Mouse (Mus musculus) lung, adult 2 months (tissue): ENCODE measurements around the gene Tdp1. TPM values are rescaled to one million over a fixed set of nuclear protein-coding genes. Genes with fewer than 3 reads are reported as not detected.
A peak's percentile ranks its signal among the peaks of the same experiment; 100 is the strongest.

Source experiments
- DNase-seq: peaks from one replicate; pipeline ENCODE4 v3.0.0; 2022
- H3K4me1 ChIP-seq: fragments of 200-500 bp; 2 replicates; pipeline ENCODE4 v1.6.1; 2011; ENCODE audit warnings: low read length; ENCODE audit not compliant: control insufficient read depth, insufficient read depth
- H3K4me3 ChIP-seq: fragments of 200-500 bp; replicated peaks from 2 replicates; pipeline ENCODE3; 2011; ENCODE audit warnings: low read depth, mild to moderate bottlenecking, control low read depth, low read length; ENCODE audit errors: extremely low read depth
- CTCF ChIP-seq: fragments of 200-500 bp; IDR thresholded peaks from 2 replicates; pipeline ENCODE4 v1.5.1; 2011; ENCODE audit warnings: mild to moderate bottlenecking, low read length, control low read depth; ENCODE audit not compliant: insufficient read depth
- POLR2A ChIP-seq: fragments of 200-500 bp; IDR thresholded peaks from 2 replicates; pipeline ENCODE4 v1.6.1; 2011; ENCODE audit warnings: low read depth, mild to moderate bottlenecking, control low read depth, low read length, borderline replicate concordance; ENCODE audit errors: extremely low read depth
- WGBS: fragments of 180-500 bp; shearing (Covaris S2); methylation state at CpG from one replicate; pipeline ENCODE4 v1.1.7; 2018; 5-methylcytosine and 5-hydroxymethylcytosine counted together
- polyA plus RNA-seq: library from polyadenylated mRNA; depleted of rRNA; stranded (reverse); fragments of >200 nt; gene quantifications from 2 replicates; pipeline ENCODE4 v1.2.3, GENCODE M21; 2012

The Tdp1 gene
- polyA plus RNA-seq, 1 experiment = 12.9 TPM

DNA sequence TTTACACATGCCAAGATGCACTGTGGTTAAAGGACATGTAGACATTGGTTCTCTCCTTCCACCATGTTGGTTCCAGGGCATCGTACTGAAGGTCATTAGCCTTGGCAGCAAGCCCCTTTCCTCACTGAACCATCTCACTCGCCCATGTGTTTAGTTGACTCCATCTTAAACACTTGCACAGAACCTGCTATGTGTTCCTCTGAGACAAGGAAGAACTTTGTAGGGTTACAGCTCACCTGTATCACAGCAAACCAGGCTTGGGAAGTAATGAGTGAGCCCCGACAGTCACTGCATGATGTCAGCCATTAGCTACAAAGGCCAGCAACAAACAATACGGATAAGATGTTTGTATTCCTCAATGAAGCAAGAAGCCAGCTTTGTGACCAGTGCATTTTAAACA lies 13.5 kb downstream of the Tdp1 start:
- no peaks in the 10 kb centered on the region for H3K4me1 ChIP-seq
- no peak overlapping the region for H3K4me3 ChIP-seq
- DNase-seq = no peak
- TF ChIP-seq POLR2A (no peak), CTCF (no peak)
- 81% methylated on average over 4 of the region's 4 CpGs for whole genome bisulfite sequencing

DNA sequence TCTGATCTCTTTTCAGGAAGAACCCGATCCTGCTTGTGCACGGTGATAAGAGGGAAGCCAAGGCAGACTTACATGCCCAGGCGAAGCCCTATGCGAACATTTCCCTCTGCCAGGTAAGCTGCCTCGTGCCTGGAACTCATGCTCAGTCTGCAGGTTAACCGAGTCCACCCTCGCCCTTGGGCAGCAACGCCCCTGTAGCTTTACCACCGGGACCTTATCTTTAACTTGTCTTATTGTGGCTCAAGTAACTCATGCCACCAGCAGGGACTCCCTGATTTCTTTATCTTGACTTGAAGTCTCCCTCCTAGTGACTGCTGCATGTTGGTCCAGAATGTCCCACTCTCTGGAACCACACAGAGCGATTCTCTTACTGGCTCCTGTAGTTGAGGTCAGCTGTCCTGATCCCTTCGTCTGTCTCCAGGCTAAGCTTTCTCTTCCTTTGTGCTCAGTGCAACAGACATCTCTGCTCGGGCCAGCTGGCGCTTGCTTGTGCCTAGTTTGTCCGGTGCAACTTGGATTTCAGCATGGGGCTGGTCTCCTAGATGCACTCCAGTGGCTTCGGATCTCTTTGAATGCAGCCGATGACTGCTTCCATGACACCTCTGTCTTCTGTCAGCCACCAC lies 14.0 kb downstream of the Tdp1 start:
- no peak for DNase-seq
- TF ChIP-seq CTCF (no peak), POLR2A (no peak)
- 92% methylated on average over 16 of the region's 16 CpGs for WGBS
- no peaks in the 10 kb centered on the region for H3K4me1 ChIP-seq
- no peak overlapping the region for H3K4me3 ChIP-seq

DNA sequence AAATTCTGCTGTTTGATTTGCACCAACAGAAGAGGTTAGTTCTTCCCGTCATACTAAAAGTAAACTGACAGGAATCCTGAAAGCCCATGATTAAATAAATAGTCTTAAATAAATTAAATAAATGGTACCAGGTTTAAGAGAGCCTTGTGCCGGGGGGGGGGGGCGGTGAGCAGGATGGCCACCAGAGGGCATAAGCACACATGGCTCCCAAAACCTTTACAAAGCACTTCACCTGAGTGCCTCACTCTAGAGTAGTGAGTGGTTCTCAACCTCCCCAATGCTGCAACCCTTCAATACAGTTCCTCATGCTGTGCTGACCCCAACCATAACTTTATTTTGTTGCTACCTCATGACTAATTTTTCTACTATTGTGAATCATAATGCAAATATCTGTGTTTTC lies 15.7 kb downstream of the Tdp1 start:
- whole genome bisulfite sequencing = 38% methylated on average over 3 of the region's 3 CpGs
- no peak for DNase-seq
- peak; percentile 23; the same call in 1 of the 2 replicates for TF ChIP-seq CTCF
- no peak for TF ChIP-seq POLR2A
- H3K4me3 ChIP-seq = no peak overlapping the region
- no peaks in the 10 kb centered on the region for H3K4me1 ChIP-seq

GRCm38 (mm10) chr12:99901973-99902866 lies 17.9 kb downstream of the Tdp1 start:
- no peak overlapping the region for H3K4me3 ChIP-seq
- WGBS = 65% methylated on average over 8 of the region's 8 CpGs
- TF ChIP-seq CTCF (no peak), POLR2A (no peak)
- no peak for DNase-seq
- no peaks in the 10 kb centered on the region for H3K4me1 ChIP-seq

DNA sequence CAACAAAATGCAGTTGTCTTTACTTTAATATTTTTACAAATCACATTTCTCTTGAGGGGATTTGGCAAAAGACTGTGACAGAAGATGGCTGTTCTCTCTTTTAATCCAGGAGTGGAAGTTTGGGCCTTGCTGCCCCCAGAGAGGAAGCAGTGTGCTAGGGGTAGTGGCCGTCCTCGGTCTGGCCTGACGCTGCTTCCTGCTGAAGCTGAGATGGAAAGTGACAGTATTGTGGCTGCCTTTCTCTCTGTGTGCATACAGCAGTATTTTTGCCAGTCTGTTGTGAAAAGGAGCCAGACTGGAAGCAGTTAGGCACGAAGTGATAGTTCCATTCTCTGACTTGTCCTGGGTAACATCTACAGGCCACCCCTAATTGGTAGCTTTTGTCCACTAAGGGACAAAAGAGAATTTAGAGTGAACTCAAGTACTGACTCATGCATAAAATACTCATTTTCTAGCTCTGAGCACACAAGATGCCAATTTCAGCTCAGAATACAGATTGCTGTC lies 18.6 kb downstream of the Tdp1 start:
- H3K4me3 ChIP-seq = no peak overlapping the region
- 55% methylated on average over 4 of the region's 4 CpGs for WGBS
- no peaks in the 10 kb centered on the region for H3K4me1 ChIP-seq
- DNase-seq = no peak
- TF ChIP-seq CTCF = no peak
- TF ChIP-seq POLR2A = no peak

DNA sequence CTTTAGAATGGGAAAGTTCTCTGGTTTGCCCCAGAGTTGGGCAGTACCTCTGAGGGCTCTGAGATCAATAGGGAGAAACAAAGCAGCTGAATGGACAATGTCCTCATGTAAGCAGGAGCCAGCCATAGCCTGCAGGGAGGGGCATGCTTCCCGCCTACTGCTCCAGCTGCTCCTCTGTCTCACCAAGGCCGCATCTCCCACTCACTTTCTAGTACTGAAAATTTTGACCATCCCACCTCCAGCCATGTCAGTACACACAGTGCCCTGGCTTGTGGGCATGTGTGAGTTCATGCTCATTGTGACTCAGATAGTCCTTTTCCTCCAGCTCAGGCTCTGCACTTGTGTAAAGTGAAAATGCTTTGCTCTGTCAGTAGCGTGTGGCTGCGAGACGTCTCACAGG lies 20.2 kb downstream of the Tdp1 start:
- DNase-seq = no peak
- WGBS = 91% methylated on average over 5 of the region's 5 CpGs
- TF ChIP-seq CTCF = no peak
- no peak for TF ChIP-seq POLR2A
- H3K4me1 ChIP-seq = no peaks in the 10 kb centered on the region
- no peak overlapping the region for H3K4me3 ChIP-seq

- DNase-seq = no peak
- TF ChIP-seq CTCF (no peak), POLR2A (no peak)
- 85% methylated on average over 12 of the region's 12 CpGs for WGBS
Measured at GRCm38 (mm10) chr12:99911466-99911865, 27.1 kb downstream of the Tdp1 start.

GRCm38 (mm10) chr12:99917800-99918427 lies 33.6 kb downstream of the Tdp1 start:
- 84% methylated on average over 15 of the region's 15 CpGs for WGBS
- DNase-seq = no peak
- Histone ChIP-seq H3K4me3 (no peak overlapping the region), H3K4me1 (no peaks in the 10 kb centered on the region)
- TF ChIP-seq CTCF (no peak), POLR2A (no peak)

More at GRCm38 (mm10) chr12:99911466-99911865, 27.1 kb downstream of the Tdp1 start:
- H3K4me3 ChIP-seq = no peak overlapping the region
- H3K4me1 ChIP-seq = no peaks in the 10 kb centered on the region

- no peak overlapping the region for H3K4me3 ChIP-seq
- DNase-seq = no peak
- H3K4me1 ChIP-seq = no peaks in the 10 kb centered on the region
- 82% methylated on average over 3 of the region's 3 CpGs for WGBS
- TF ChIP-seq CTCF (no peak), POLR2A (no peak)
Measured at GRCm38 (mm10) chr12:99919636-99920035, 35.3 kb downstream of the Tdp1 start.

DNA sequence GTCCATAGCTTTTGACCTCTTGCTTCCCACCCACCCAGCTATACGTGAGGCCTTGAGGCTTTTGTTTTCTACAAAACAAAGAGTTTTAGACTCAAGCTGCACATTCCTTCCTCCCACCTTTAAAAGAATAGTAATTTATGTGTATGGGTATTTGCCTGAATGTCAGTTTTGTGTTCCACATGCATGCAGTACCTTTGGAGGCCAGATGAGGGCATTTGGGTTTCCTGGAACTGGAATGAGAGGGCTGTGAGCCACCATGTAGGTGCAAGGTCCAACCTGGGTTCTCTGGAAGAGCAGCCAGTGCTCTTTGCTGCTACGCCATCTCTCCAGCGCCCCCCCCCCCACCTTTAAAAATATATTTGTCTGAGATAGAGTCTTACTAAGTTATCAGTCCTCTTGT lies 36.7 kb downstream of the Tdp1 start:
- TF ChIP-seq POLR2A (no peak), CTCF (peak; percentile 27; the same call in 1 of the 2 replicates)
- no peak for DNase-seq
- WGBS = 89% methylated on average over 3 of the region's 3 CpGs
- Histone ChIP-seq H3K4me3 (no peak overlapping the region), H3K4me1 (no peaks in the 10 kb centered on the region)
